Mouse (Mus musculus) T-cell, adult 2 months (primary cell): ENCODE data around the gene Zeb2.
A peak's percentile ranks its signal among the peaks of the same experiment; 100 is the strongest.

Source experiments
- DNase-seq: peaks from one replicate; pipeline ENCODE4 v3.0.0; 2022; ENCODE audit warnings: low spot score

Zeb2 gene

DNA sequence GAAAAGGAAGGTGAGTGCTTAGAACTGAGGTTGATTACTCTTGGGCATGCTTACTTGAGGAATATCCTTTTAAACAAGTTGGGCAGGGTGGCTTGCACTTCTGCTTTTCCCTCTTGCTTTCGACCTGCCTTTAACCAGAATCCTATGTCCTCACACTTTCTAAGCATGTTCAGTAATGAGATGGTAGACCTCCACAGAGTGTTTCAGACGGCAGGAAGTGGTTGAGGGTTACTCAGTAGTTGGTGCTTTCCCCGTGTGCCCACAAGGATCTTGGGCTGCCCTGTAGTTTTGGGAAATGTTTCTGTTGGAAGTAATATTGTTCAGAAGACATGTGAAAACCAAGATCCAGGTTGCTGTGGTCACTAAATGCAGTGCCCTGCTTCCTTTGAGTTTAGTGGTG, 135.5 kb downstream of the Zeb2 start:
- DNase-seq = peak; percentile 67

DNA sequence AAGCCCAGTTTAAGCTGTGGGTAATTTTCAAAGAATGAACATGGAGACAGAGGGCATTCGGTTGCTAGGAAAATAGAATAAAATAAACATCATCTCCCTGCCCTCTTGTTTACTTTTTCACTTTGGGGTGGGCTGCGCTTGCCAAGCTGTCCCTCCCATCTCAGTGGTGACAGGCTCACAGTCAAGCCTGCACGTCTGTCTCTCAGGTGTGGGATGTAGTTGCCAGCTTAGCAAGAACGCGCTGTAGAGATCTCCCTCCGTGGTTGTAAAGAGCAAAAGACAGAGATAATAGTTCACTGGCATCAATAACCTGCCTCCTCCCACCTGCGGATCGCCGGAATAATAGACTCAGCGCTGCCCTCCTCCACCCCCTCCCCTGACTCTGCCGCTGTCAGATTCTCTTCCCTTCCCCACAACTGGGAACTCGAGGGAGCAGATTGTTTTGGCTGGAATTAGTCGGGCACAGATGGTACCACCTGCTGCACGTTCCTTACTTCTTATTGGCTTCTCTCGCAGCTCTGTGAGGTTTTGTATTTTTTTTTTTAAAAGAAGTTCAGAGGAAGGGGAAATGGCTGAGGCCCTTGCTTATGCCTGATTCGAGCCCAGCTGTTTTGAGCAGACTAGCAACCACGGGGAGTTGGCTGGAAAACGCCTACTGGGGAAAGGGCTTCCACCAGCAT, 138.0 kb downstream of the Zeb2 start:
- no peak for DNase-seq

DNA sequence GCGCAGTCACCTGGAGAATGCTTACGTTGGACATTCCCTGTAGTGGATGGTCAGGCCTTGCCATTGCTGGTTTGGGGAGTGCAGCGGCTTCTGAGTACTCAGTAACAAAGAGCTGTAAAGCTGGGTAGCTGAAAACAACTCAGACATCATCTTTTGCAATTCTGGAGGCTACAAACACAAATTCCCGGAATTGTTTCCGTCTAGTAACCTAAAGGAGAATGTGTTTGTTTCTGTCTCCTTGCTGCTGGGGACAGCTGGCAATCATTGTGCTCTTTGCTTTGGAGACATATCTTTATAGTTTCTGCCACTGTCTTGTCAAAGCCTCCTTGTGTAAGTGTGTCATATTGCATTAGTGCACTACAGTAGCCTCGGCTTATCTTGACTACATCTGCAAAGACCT, 139.2 kb downstream of the Zeb2 start:
- DNase-seq = no peak

DNA sequence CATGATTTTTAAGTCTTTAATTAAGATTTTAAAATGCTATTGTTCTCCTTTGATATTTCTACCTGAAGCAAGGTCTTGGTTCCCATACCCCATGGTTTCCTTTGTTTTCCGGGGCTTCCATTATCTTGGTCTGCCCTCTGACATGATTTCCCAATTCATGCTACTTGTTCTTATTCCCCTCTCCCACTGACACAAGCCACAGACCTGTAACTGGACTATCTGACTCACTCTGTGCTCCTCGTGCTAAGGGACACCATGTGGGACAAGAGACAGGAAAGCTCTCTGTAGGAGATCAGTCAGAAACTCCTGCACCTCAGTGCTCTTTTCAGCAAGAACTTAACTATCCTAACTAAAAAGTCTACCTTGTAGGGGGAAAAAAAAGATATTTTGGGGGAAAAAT, 139.6 kb downstream of the Zeb2 start:
- DNase-seq = no peak

DNA sequence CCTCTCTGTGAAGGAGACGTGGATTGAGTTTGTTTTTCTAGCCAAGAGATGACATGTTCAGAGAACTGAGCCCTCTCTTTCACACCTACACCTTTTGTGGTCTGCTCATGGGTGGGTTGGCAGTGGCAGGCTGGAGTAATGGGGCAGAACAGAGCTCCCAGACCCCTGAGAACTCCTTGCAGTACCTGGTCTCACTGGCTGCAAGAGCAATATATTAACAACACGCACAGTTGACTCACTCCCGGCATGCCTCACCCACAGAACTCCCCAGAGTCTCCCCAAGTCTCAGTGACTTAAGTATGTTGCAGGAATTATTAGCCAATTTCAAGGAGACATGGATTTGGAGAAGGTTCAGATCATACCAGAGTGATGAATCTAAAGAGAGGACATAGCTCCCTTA, 140.1 kb downstream of the Zeb2 start:
- no peak for DNase-seq

DNA sequence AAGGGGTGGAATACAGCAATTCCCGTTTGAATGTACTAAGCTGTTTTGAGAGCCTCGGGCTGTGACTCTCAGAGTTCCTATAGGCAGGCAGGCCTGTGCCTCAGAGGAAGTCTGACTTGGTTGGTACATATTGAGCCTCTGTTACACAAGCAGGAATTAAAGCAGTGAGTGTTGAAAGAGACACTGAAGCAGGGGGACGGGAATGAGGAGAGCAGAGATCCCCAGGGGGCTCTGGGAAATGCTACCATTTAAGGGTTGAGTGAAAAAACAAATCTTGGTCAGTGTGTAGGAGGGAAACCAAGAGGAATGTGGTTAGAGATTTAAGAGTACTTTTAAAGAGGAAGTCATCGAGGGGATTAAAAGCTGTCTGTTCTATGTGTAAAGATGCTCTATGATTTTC, 140.7 kb downstream of the Zeb2 start:
- DNase-seq = no peak

DNA sequence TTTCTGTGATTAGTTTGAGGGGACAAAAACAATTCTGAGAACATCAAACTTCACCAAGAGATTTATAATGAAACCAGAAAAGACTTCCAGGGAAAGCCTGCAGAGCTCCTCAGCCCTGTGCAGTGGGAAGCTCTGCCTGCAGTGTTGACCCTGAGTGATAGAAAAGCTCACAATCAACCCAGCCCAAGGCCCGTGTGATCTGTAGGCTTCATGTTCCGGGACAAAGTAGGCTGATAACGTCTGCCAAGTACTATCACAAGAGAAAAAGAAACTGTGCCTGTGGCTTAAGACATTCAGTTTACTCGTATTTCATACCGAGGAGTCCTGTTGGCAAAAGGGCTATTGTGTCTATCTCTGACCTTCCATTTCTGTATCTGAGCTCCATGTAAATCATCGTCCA, 143.4 kb downstream of the Zeb2 start:
- DNase-seq = no peak

DNA sequence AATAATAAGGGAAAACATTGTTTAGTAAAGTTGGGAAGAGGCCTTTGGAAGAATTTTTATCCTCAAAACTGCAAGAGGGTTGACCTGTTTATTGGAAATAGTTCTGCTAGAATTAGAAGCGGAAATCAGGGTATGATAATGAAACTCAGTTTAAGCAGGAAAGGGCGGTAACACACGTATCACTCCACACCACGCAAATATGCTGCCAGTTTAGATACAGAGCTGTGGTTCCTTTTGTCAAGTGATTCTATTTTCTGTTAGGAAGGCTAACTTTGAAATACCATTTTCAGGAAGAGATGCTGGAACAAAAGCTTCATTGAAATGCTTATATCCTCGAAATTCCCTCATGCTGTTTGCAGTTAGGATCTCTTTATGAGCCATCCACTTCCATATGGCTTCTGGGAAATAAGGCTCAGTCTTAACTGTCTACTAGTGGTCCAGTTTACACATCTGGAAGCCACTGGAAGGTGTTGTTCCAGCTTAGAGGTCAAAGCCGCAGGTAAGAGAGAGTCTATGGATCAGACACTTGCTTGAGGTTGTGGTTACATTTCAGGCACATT, 147.0 kb downstream of the Zeb2 start:
- DNase-seq = no peak

DNA sequence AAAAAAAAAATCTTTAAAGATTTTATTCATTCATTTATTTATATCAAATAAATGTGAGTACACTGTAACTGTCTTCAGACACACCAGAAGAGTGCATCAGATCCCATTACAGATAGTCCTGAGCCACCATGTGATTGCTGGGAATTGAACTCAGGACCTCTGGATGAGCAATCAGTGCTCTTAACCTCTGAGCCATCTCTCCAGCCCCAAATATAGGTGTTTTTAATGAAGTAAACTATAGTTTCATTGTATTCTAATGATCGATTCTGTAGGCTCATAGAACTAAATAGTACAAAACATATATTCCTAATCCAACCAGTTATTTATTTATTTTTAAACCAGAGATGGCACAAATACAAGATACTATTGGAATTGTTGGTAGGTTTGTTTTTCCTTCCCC, 147.6 kb downstream of the Zeb2 start:
- no peak for DNase-seq

DNA sequence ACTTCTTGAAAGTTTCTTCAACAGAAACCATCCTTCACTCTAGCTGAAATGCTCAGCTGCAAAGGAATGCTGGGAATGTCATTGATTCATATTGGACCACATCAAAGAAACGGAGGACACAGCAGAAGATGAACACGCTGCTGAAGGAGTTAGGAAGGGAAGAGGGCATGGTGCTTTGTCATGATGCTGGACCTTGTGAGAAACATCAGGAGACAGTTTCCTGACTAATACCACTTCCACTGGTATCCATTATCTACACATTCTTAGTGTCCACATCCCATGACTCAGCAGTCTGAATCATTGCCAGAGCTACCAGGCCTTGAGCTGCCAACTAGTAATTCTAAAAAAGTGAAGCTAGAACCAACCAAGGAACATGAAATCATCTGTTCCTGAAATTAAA, 148.0 kb downstream of the Zeb2 start:
- no peak for DNase-seq

DNA sequence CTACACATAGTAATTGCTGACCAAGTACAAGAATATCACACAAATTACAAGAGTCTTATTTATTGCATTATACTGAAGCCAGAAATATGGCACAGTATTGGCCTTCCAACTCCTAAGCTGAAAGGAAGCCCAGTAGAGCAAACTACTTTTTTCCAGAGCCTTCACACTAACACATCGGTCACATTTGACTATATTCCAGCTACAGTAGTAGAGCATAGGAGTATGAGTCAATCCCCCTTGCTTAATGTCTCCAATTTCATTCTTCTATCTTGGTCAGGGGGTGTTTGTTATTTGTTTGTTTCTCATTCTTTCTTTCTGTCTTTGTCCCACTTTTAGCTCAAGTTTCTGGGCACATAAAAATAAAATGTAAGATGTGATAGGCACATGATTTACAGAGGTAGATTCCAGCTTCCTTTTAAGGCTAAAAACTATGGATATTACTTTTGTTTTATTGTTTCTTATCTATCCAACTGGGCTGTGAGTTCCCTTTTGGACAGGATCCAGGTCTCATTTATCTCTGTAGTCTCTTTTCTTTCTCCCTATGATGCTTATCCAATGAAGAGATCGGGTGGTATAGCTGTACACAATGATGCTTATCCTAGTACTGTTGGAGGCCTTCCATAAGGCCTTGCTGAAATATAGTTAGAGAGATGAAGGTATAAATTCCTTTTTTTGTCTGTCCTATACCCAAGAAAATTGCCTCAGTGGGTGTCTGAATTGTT, 151.2 kb downstream of the Zeb2 start:
- no peak for DNase-seq

DNA sequence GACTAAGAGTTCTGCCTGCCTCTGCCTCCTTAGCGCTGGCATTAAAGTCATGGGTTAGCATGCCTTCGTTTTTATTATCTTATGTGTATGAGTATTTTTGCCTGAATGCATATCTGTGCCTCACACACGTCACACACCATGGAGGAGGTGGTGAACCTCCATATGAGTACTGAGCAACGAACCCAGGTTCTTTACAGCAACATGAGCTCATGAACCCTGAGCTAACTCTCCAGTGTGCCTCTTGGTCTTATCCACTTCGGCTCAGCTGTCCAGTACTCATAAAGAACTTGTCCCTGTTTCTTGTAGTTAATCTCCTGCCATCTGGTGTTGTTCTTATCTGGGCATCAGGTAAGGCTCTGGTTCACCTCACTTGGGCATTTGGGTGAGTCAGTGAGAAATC, 154.6 kb downstream of the Zeb2 start:
- no peak for DNase-seq

DNA sequence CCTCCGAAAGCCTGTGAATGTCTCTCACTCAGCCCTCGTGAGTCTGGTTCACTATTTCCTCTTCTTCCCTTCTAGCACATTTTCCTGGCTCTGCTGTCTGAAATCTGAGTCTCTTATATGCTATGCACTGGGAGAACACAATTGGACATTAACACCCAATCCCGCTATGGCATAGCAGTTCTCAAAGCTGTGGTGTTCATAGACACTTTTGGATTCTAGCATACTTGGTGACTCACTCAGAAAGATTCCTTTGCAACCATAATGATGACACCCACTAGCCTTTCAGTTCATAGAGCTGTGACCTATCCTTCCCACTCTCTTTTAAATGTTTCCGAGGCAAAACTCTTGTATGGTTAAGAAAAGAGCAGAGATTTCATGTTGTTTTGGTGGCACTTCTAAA, 156.0 kb downstream of the Zeb2 start:
- DNase-seq = no peak

DNA sequence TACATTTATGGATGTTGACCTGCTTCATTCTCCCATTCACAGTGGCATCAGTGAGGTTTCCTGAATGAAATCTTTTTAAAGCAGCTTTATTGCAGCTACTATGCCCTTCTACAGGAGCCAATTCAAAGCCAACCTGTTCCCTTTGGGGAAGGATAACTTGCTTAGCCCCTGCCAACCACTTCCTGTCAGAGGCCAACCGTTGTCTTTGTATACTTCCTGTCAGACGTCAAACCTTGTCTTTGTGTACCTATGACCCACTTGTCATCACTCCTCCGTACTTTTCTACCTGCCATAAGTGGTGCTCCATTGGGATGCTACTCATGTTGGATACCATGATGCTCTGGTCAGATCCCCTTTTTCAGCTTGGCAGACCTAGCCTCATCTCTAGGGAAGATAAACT, 156.6 kb downstream of the Zeb2 start:
- DNase-seq = peak; percentile 67

DNA sequence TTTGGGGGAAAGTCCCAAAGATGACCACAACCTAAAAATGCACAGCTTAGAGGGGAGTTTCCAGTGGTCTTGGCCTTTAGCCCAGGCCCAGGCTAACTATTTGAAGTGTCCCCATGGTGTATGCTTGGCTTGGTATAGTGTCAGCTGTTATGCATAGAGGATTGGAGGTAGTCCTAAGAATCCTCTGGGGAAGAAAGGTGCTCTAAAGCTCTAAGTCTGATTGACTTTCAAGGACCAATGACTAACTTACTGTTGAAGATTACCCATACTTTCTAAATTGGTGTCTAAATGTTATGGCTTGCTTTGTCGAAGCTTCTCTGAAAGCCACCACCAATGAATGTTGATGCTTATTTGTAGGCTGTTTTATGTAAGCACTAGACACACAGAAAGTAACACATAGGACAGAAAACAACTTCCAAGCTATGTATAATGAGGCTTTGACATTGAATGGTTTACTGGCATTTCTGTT, 159.8 kb downstream of the Zeb2 start:
- DNase-seq = no peak

DNA sequence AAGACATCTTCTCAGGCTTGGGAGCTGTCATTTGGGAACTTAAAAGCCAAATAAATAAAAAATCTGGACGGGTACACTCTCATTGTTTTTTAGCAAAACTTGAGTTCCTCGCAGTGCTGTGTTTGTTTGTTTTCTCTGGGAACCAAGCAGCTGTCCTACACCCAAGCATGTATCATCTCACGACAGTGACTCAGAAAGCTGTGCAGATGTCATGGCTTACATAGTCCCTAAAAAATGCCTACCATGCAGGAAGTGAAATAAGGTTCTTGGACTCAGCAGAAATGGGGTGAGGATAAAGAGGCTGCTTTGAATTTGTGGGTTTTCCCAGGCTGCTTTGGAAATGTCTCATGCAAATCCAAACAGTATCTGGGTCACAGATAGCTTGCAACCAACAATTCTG, 161.0 kb downstream of the Zeb2 start:
- DNase-seq = no peak

DNA sequence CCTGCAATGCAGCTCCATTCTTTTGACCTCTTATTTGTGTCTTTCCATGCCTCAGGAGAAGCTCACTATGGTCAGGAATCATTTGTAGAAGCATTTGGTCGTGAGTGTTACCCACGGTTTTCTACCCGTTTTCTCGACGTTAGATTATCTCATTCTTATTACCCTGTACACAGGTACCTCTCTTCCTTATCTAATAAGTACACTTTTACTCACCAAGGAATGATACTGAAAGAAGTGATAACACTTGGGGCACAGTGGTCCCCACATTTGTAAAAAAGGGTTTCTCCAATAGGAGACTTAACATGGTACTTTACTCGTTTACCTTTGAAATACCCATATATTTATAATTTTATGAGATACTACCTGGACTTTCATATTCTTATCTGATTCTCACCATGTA, 161.7 kb downstream of the Zeb2 start:
- DNase-seq = no peak

DNA sequence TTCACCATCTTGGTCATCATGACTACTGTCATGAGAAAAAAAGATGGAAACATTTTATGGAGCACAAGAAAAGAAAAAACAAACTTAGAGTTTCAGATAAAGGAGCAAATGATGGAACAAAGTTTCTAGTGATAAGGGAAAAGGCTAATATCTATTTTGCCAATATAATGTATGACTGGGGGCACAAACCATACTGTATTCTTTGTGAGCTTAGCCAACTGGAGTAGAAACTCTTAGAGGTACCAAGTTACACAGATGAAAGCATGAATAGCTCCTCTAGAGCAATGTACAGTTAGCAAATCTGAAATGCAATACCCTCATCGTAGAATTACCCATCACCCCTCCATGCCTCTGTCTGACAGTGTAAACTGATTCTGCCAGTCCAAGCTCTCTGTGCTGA, 163.0 kb downstream of the Zeb2 start:
- no peak for DNase-seq

DNA sequence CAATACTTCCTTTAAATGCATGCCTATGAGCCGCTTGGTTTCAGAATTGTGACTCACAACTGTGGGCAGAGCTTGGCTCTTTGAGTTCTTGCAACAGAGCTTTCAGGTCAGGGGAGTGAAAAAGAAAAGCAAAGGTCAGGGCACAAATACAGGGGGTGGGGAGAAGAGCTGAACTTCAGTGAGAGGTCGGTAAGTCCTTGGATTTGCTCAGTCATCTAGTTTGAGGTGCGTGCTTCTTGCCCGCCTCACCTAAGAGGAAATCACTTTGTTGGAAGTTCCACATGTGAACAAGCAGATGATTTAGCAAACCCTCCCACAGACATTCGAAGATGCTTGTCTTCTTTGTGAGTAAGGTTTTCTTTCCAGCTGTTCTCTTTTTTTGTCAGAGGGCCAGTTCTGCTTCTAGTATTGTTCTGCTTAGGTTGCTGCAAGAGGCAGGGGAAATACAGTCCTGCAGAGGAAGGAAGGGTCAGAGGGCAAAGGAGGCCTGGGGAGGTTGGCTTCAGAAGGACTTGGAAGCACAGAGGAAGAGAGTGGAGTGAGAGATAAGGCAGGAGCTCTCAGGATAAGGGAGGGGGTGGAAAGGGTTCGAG, 164.3 kb downstream of the Zeb2 start:
- DNase-seq = no peak

DNA sequence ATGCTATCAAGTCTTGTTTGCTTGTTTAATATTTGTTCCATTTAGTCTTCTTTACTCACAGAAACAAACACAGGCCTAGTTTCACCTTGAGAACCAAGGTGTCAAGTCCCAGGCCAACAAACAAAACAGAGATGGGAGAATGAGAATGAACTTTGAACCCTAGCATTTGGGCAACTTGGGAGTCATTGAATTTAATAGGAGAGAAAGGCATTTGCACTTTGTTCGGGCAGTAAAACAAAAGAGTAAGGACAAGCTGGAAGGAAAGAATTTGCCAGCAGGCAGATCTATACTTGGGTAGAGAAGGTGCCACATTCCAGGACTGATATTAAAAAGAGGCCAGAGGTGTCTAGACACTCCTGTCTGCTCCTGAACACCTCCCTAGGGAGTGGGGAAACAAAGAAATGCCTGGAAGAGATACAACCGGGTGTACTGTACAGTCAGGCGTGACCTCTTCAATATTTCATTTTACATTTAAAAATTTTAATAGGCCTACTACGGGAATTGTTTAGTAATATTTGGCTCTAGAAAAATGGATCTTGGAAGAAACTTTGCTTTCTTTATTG, 165.5 kb downstream of the Zeb2 start:
- DNase-seq = no peak

DNA sequence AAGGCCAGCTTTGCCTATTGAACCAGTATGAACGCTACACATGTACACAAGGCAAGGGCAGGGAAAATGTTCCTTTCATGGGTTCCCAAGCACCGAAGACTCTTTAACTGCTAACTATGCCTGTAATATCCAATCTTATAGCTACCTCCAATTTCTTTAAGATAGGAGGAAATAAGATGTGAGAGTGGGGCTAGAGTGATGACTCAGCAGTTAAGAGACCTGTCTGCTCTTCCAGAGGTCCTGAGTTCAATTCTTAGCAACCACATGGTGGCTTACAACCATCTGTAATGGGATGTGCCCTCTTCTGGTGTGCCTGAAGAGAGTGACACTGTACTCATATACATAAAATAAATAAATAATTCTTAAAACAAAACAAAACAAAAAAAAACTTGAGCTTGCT, 172.5 kb downstream of the Zeb2 start:
- DNase-seq = no peak
